Mouse (Mus musculus) MEL-GATA-1-ER (cell line): ENCODE measurements around the gene Robo1.

ENCODE experiments used
- DNase-seq: peaks from one replicate; pipeline ENCODE4 v3.0.0-alpha.2; 2012; ENCODE audit warnings: low read depth; ENCODE audit errors: extremely low read depth

Gene Robo1

DNA sequence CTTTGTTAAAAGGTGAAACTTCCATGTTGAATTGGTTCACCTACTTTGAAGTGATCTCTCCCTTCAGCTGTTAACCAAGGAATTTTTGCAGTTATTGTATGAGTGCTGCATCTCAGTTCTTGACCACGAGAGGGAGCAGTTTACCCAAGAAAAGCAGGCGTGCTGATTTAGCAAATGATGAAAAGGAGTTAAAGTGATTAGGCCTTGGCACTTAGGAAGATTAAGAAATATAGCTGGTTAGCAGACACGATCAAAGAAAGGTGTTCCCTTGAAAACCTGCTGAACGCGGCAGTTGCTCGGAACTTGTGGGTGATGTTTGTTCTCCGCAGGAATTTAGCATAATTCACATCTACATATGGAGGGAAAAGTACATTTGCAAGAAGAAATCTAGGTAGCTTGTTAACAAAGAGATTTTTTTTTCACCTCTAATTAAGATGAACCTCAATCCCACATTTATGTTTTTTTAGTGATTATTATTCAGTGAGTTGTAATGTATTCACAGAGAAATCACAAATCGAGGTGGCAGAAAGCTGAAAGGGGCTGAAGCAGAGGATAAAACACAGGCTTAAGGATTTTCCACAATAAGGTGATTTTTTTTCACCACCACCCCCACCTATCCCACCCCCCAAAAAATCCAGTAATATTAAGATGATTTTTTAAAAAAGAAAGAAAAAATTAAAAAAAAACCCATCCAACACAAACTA, 687.3 kb downstream of the Robo1 start:
- peak; percentile 13 for DNase-seq

GRCm38 (mm10) chr16:72995955-72996535, 687.9 kb downstream of the Robo1 start:
- DNase-seq, result no peak

- no peak for DNase-seq
Measured at GRCm38 (mm10) chr16:72998677-72999076, 690.6 kb downstream of the Robo1 start.

DNA sequence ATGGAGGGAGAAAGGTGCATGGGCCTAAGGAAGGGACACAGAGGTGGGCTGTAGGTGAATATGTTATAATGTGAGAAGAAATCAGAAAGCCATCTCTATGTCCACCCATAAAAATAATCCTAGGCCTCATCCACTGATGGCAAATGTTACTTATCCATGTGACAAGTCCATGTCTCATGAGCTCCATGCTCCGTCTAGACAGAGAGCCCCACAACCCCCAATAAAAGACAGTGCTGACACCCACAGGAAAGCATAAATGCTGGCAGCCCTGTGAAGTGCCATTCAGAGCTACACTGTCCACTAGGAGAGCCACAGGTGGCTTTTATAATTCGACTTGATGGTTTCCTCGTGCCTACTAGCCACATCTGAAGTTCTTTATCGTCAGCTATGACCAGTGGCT, 694.6 kb downstream of the Robo1 start:
- no peak for DNase-seq

GRCm38 (mm10) chr16:73004601-73005000, 696.5 kb downstream of the Robo1 start:
- DNase-seq, result no peak

- no peak for DNase-seq
Measured at GRCm38 (mm10) chr16:73005831-73006230, 697.7 kb downstream of the Robo1 start.

GRCm38 (mm10) chr16:73007434-73007833, 699.3 kb downstream of the Robo1 start:
- no peak for DNase-seq

DNA sequence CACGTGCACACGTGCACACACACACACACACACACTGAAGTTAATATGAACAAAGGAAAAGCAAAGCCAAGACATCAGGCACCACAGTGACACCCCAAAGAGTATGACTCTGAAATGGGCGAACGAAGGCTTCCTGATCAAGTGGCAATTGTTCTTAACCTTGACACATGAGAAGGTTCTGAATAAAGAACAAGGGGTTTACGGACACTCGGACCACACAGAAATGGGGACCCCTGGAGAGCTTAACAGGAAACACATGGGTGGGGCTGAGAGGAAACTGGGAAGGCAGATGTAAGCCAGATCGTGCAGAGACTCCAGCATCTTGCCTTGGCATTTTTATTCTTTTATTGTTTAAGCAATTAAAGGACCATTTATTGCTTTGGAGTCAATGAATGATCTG, 703.2 kb downstream of the Robo1 start:
- no peak for DNase-seq

DNA sequence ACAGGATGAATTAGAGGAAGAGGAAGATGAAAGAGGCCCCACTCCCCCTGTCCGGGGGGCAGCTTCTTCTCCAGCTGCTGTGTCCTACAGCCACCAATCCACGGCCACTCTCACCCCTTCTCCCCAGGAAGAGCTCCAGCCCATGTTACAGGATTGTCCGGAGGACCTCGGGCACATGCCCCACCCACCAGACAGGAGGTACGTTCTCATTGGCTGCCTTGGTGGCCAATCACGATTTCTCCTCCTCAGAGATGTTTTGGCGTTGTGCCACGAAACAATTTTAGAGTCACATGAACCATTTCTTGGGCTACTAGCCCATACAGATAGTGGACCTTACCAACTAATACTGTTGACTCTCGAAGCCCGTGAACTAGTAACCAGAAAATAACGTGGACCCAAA, 704.8 kb downstream of the Robo1 start:
- DNase-seq, result no peak

- DNase-seq, result no peak
Measured at GRCm38 (mm10) chr16:73014544-73014943, 706.4 kb downstream of the Robo1 start.

- no peak for DNase-seq
Measured at GRCm38 (mm10) chr16:73015976-73016375, 707.9 kb downstream of the Robo1 start.

DNA sequence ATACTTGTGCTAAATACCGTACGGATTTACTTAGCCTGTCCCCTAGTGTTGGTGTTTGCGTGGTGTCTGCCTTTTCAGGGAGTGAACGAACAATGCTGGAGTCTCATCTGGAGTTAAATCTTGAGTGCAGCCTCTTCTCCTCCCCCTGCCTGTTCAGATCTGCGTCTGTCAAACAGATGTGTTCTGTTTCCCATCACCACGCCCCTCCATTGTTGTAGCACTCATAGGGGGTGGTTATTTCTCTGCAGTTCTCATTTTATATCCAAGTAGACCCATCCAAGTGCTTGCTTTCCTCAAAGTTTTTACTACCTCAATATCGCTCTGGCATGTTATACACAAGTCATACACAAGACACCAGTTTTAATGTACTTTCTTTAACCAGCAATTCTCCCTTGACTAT, 708.7 kb downstream of the Robo1 start:
- DNase-seq, result no peak

DNA sequence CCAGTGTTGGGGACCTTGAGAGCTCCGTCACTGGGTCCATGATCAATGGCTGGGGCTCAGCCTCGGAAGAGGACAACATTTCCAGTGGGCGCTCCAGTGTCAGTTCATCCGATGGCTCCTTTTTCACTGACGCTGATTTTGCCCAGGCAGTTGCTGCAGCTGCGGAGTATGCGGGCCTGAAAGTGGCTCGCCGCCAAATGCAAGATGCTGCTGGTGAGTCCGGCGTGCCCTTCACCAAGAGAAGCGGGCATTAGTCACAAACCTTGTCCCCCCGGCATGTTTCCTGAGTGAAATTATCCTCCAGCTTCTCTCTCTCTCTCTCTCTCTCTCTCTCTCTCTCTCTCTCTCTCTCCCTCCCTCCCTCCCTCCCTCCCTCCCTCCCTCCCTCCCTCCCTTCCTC, 716.2 kb downstream of the Robo1 start:
- DNase-seq, result no peak

GRCm38 (mm10) chr16:73027692-73028091, 719.6 kb downstream of the Robo1 start:
- DNase-seq, result no peak

DNA sequence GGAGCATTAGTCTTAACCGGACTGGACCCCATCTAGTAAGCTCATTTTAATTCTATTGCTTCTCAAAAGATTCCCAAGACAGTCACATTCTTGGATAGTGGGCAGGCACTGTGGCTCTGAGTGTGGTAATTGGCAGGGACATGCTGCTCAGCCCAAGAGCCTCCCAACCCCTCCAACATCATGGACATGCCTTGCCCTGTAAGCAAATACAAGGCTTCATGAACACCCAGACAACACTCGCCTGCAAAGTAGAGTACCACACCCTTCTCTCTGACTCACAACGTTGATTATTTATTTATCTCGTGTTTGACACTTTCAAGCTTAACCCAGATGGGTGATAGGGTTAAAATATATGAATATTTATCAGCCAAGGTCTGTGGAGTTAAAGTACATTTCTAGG, 722.9 kb downstream of the Robo1 start:
- no peak for DNase-seq

GRCm38 (mm10) chr16:73035210-73035985, 727.3 kb downstream of the Robo1 start:
- no peak for DNase-seq

GRCm38 (mm10) chr16:73038552-73038951, 730.4 kb downstream of the Robo1 start:
- DNase-seq, result no peak

DNA sequence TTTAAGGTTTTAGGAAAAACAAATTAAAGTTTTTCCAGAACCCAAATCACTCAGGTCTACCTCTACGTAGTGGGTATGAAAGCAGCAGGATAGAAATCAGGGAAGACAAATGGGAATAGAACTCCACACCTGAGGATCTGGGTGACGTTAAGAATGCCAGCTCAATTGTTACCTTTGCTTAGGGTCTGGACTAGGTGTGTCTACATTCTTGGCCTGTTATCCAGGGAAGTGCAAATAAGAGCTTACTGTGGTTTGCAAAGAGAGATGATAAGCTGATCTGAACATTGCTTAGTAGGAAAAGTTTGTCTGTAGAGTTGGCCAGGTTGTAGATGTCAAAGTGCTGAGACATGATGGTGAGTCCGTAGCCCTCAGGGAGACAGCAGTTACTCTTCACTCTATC, 754.4 kb downstream of the Robo1 start:
- DNase-seq, result no peak

DNA sequence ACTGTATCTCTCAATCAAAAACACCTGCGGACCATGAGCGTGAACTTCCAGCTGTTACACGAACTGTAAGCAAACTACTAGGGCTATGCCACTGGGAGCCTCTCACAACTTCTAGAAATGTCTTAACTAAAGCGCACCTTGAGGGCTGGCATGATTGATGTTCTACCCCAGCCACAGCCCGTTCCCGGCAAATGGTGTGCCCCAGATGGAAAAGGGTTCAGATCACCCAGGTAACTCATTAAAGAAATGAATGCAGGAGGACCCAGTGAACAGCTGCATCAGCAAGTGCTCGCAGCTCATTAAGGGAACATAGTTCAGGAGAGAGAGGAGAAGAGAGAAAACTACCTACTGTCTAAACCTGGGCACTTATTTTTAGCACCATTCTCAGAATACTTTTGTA, 759.7 kb downstream of the Robo1 start:
- DNase-seq, result no peak

GRCm38 (mm10) chr16:73072047-73072446, 763.9 kb downstream of the Robo1 start:
- DNase-seq, result no peak

DNA sequence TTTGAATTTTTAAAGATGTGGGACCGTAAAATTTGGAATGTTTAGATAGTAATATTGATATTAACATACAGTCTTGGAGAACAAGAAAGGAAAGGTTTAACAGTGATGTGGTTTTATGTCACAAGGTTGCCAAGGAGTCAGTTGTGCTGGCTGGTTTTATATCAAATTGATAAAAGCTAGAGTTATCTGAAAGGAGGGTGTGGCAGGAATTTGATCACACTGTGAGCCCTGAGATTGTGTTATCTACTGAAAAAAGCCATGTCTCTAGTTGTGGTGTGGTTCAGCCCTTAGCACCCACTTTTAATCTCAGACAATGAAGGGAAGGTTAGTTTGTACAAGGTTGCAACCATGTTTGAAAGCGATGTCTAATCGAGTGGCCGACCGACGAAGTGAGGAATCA, 764.8 kb downstream of the Robo1 start:
- no peak for DNase-seq

GRCm38 (mm10) chr16:73082420-73082819, 774.3 kb downstream of the Robo1 start:
- DNase-seq, result no peak

DNA sequence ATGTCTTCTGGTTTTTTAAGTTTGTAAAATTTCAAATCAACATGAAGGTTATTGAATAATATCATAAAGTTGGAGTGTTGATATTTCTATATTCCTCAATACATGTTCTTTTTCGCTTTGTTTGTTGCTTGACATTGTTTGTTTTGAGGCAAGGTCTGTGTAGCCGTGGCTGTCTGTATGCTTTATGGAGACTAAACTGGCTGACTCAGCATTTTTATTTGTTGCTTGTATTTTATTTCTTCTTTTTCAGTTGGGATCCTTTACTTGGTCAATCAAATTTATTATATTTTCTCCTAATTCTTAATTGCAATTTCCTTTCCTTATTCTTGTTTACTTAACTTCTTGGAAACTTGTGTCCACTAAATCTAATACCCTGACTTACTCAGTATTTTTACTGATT, 775.0 kb downstream of the Robo1 start:
- no peak for DNase-seq
